Mouse (Mus musculus): ENCODE data around the gene Arid4a.

GRCm38 (mm10) chr12:71000344-71000743 lies 15.4 kb upstream of the Arid4a start:
- TF ChIP-seq CTCF (conservative IDR thresholded peaks at IDR 0.05; ENCODE audit: low read length) (no peak), POU5F1 (IDR thresholded peaks at IDR 0.05; ENCODE audit: borderline replicate concordance, low read length) (no peak), NANOG (IDR thresholded peaks at IDR 0.05; ENCODE audit: borderline replicate concordance, low read length) (no peak)

All from E14TG2a.4 (cell line).